Mouse (Mus musculus) adrenal gland, adult 18-20 months (tissue): Measurements from ENCODE around the gene Grip1. TPM values are rescaled to one million over a fixed set of nuclear protein-coding genes. Genes with fewer than 3 reads are reported as not detected.

ENCODE experiments used
- DNase-seq, 2 experiments: peaks; one replicate each; pipeline ENCODE4 v3.0.0; 2021 to 2022; ENCODE audit warnings: low spot score in 2 of 2
- total RNA-seq, 2 experiments: library from RNA; stranded (reverse); gene quantifications; 1 replicate in 1 of 2; 2 replicates in 1 of 2; pipeline ENCODE4 v1.2.3; 2021

The Grip1 gene
- total RNA-seq, 2 experiments from 2014 or later, result 0.29 to 0.30 TPM

GRCm38 (mm10) chr10:119457121-119457520, 3.5 kb downstream of the Grip1 start:
- no peak for DNase-seq

- DNase-seq, result no peak
Observed at GRCm38 (mm10) chr10:119458991-119459390, 5.4 kb downstream of the Grip1 start.

- no peak for DNase-seq
Observed at GRCm38 (mm10) chr10:119463345-119463744, 9.7 kb downstream of the Grip1 start.

GRCm38 (mm10) chr10:119463793-119464192, 10.2 kb downstream of the Grip1 start:
- no peak for DNase-seq

GRCm38 (mm10) chr10:119467976-119468375, 14.3 kb downstream of the Grip1 start:
- DNase-seq, result no peak

DNA sequence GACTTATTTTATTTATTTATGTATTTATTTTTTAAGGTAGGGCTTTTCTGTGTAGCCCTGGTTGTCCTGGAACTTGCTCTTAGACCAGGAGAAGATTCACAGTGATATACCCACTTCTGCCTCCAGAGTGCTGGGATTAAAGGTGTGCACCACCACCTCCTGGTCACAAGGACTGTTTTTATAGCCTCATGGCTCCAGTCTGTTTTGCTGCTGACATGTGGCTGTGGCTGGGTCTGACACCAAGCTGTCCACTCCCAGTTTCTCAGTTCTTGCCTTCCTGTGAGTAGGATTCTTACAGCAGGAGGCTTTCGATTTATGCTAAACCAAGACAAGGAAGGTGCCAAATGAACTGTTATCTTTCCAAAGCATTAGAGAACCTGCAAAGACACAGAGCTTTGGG, 16.5 kb downstream of the Grip1 start:
- no peak for DNase-seq

GRCm38 (mm10) chr10:119475166-119475565, 21.5 kb downstream of the Grip1 start:
- DNase-seq, result no peak

GRCm38 (mm10) chr10:119477661-119478060, 24.0 kb downstream of the Grip1 start:
- DNase-seq, result no peak

- no peak for DNase-seq
Observed at GRCm38 (mm10) chr10:119483068-119483705, 29.6 kb downstream of the Grip1 start.

GRCm38 (mm10) chr10:119483766-119484165, 30.1 kb downstream of the Grip1 start:
- no peak for DNase-seq

DNA sequence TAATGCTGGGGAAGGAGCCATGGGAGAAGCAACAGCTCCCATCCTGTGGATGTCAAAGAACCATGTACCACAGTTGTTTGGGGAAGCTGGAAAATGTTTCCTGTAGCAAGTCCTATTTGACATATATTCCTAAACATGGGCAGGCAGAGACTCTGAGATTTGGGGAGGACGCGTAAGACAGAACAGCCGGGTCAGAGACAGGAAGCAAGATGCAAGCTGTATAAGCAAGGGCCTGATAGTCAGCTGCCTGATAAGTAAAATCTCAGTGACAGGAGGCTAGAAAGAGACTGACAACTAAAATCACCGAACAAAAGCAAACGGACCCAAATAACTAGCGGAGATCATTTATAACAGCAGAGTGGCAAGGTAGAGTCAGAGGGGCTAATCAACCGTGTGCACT, 33.3 kb downstream of the Grip1 start:
- no peak for DNase-seq

DNA sequence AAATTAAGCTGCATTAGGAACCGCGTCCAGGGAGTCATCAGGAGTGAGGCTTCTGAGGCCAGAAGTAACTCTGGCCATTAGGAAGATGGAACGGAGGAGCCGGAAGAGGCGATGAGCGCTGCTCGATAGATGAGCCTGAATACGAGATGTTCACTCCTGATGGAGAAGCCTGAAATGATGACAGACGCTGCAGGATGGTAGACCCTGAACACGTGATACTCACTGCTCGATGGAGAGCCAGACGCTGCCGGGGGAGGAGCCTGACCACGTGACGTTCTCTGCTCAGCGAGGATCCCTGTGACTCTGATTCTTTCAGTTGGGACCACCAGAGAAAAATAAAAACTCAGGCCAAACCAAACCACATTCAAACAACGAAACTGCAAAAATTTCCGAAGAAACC, 37.2 kb downstream of the Grip1 start:
- no peak for DNase-seq

- DNase-seq, result no peak
Observed at GRCm38 (mm10) chr10:119495317-119495716, 41.7 kb downstream of the Grip1 start.

- DNase-seq, result no peak
Observed at GRCm38 (mm10) chr10:119496221-119496620, 42.6 kb downstream of the Grip1 start.

GRCm38 (mm10) chr10:119521686-119522085, 68.1 kb downstream of the Grip1 start:
- DNase-seq, result no peak

- no peak for DNase-seq
Observed at GRCm38 (mm10) chr10:119525730-119526129, 72.1 kb downstream of the Grip1 start.

- DNase-seq, result no peak
Observed at GRCm38 (mm10) chr10:119534852-119535251, 81.2 kb downstream of the Grip1 start.

GRCm38 (mm10) chr10:119541655-119542054, 88.0 kb downstream of the Grip1 start:
- DNase-seq, result no peak

DNA sequence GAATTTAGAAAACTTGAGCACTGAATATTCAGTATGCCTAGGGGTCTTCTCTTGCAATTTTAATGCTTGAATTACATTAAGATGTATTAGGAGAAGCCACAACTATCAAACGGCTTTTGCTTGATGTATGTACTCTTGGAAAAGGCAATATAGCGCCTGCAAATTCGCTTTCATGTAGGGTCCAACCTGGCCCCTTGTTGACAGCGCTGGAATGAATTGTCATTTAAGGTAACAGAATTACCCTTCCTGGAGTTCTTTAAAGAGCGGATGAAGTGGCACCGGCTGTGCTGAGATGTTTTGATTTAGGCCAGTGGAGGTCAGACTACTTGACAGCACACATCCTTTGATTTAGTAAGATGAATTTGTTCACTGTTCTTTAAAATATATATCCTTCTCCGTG, 90.1 kb downstream of the Grip1 start:
- DNase-seq, result no peak

- no peak for DNase-seq
Observed at GRCm38 (mm10) chr10:119544743-119545142, 91.1 kb downstream of the Grip1 start.

DNA sequence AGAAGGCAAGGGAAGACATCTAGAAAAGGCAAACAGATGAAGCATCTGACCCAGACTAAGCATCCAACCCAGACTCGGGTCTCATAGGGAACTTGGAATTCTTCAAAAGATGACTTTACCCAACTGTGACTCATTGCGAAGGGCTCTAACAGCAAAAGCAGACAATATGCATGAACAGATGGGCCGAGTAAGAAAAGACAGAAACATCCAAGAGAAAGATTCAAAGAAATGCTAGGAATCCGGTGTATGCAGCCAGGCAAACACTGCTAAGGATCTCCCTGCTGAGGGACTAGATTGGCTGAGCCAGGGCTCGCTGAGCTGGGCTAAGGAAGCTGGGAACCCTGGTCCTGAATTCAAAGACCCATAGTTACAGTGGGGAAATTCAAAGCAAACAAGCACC, 94.2 kb downstream of the Grip1 start:
- DNase-seq, result no peak

GRCm38 (mm10) chr10:119548774-119549173, 95.1 kb downstream of the Grip1 start:
- DNase-seq, result no peak

DNA sequence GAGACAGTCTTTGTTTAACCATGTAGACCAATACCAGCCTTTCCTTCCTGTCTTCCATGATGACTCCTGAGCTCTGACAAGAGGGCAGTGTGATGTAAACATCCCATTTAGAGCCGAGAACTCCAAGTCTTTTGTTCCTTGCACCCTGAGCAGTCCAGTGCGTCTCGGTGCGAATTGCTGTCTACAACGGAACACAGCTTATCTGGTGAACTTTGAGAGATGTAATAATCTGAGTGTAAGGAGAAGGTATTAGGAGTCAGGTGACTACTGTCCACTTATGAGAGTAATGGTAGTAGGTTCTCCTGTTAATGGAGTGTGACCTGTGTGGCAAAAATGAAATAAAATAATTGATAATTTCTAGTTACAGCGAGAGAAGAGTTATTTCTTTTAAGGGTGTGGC, 97.0 kb downstream of the Grip1 start:
- DNase-seq, result no peak

- DNase-seq, result no peak
Observed at GRCm38 (mm10) chr10:119556346-119556745, 102.7 kb downstream of the Grip1 start.
